Comparison of ENCODE assay signal across 32 mouse cellular contexts in the genomic region with DNA sequence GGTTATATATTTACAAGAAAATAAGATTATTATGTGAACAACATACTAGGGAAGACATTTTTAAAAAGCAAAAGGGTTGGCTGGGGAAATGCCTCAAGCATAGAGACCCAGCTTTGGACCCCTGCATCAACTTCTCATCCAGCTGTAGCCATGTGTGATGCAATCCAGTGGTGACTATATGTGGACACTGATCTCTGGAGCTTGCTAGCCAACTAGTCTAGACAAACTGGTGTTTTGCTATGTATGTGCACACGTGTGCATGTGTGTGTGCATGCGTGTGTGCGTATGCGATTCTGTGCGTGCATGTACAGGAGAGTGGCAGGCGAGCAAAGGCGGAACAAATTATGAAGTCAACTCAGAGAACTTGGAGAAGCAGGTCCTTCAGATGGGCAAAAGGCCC.
"Had no signal": no experiment of that assay in that cellular context is flagged by ENCODE, and none has a peak within 500 bp of the region (broad histone marks: within the 10 kb centered on the region; RNA-seq: fewer than 3 reads in every experiment).

No protein-coding gene starts in this region.

- ATAC-seq: hindbrain, embryonic 16.5 days; hindbrain, postnatal 0 days; inflammation-experienced regulatory T-cells, adult 6 months; intestine, embryonic 15.5 days; intestine, embryonic 16.5 days; intestine, postnatal 0 days had no signal

- H3K4me1 ChIP-seq: hindbrain, embryonic 12.5 days; hindbrain, embryonic 13.5 days; hindbrain, embryonic 15.5 days; intestine, embryonic 15.5 days; kidney, embryonic 15.5 days had no signal

- H3K4me3 ChIP-seq: heart, embryonic 10.5 days; heart, embryonic 12.5 days; heart, embryonic 13.5 days; heart, embryonic 15.5 days; hindbrain, embryonic 10.5 days; hindbrain, embryonic 12.5 days; hindbrain, embryonic 13.5 days; hindbrain, embryonic 15.5 days; intestine, embryonic 15.5 days; kidney, embryonic 15.5 days; left cerebral cortex, adult 2 months had no signal

- H3K27ac ChIP-seq: heart, embryonic 10.5 days; heart, embryonic 13.5 days; heart, embryonic 15.5 days; hindbrain, embryonic 10.5 days; hindbrain, embryonic 12.5 days; hindbrain, embryonic 13.5 days; hindbrain, embryonic 14.5 days; hindbrain, embryonic 15.5 days; hindbrain, postnatal 0 days; intestine, embryonic 15.5 days; kidney, embryonic 15.5 days; kidney, postnatal 0 days had no signal

- DNase-seq: heart, postnatal 10 days; heart, postnatal 14 days; heart, postnatal 4 days; kidney, adult 11 months; kidney, adult 18-20 months; kidney, adult 2 months; kidney, adult 8-10 months; kidney, adult 9 months; kidney, postnatal 10 days; kidney, postnatal 25 days; kidney, postnatal 36 days; kidney, postnatal 4 days; layer of hippocampus, adult 9-11 months; layer of hippocampus, postnatal 36 days had no signal
